Mouse (Mus musculus): ENCODE results near the gene Lsm14a. TPM values are rescaled to one million over a fixed set of nuclear protein-coding genes. Genes with fewer than 3 reads are reported as not detected.
A peak's percentile ranks its signal among the peaks of the same experiment; 100 is the strongest.

The Lsm14a gene
- total and polyA plus RNA-seq, 2 experiments from 2014 or later: 42.1 to 45.8 TPM

DNA sequence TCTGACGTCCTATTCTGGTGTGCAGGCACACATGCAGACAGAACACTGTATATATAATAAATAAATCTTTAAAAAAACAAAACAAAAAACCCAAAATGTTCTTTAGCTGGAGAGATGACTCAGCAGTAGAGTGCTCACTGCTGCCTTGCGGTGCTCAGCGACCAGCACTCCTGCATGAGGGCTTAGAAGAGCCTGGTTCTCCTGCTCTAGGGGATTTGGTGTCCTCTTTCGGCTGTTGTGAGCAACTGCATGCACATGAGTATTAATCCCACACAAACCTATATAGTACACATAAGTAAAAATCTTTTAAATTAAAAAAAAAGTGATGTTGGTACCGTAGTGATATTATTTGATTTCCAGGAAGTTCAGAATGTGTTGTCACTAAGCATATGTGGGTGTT lies 5.7 kb upstream of the Lsm14a start:
- H3K4me1 ChIP-seq (ENCODE audit: insufficient read depth): no peaks in the 10 kb centered on the region
- ATAC-seq (no peak), DNase-seq (no peak)
- no peak overlapping the region for H3K4me3 ChIP-seq (ENCODE audit: low read depth, low read length)
- no peak overlapping the region for H3K9ac ChIP-seq
- H3K9me3 ChIP-seq (ENCODE audit: low read length): no peaks in the 10 kb centered on the region
- 74% methylated on average over 5 of the region's 5 CpGs for WGBS
- H3K36me3 ChIP-seq (ENCODE audit: insufficient read depth): no peaks in the 10 kb centered on the region
- no peak for TF ChIP-seq CTCF (IDR thresholded peaks at IDR 0.05; ENCODE audit: low read depth)
- H3K27ac ChIP-seq (ENCODE audit: low read depth, low read length): no peak overlapping the region
- H3K27me3 ChIP-seq (ENCODE audit: insufficient read depth, low read length): no peaks in the 10 kb centered on the region
- H3K4me2 ChIP-seq (ENCODE audit: low read depth): no peak overlapping the region

DNA sequence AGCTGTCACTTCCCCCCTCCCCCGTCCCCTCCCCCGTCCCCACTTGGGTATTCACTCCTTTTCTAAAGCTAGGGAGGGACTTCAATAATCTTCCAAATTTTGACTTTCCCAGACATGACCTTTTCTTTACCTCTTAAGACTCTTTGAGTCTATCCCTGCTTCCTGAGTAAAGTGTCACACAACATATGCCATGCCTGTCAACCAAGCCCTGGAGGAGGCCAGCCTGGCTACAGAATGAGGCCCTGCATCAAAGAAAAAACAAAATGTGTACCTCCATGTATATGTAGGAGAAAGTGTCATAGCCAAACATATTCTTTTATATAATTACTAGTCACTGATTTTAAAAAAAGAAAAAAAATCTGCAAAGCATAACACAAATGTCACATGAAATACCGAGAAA lies 3.7 kb upstream of the Lsm14a start:
- Histone ChIP-seq H3K27me3 (ENCODE audit: insufficient read depth, low read length) (no peaks in the 10 kb centered on the region), H3K4me2 (ENCODE audit: low read depth) (no peak overlapping the region), H3K27ac (ENCODE audit: low read depth, low read length) (no peak overlapping the region), H3K4me3 (ENCODE audit: low read depth, low read length) (no peak overlapping the region), H3K36me3 (ENCODE audit: insufficient read depth) (no peaks in the 10 kb centered on the region), H3K9me3 (ENCODE audit: low read length) (no peaks in the 10 kb centered on the region), H3K9ac (no peak overlapping the region), H3K4me1 (ENCODE audit: insufficient read depth) (no peaks in the 10 kb centered on the region)
- TF ChIP-seq CTCF (IDR thresholded peaks at IDR 0.05; ENCODE audit: low read depth): no peak
- DNase-seq (no peak), ATAC-seq (no peak)
- 81% methylated on average over 3 of the region's 3 CpGs for WGBS

DNA sequence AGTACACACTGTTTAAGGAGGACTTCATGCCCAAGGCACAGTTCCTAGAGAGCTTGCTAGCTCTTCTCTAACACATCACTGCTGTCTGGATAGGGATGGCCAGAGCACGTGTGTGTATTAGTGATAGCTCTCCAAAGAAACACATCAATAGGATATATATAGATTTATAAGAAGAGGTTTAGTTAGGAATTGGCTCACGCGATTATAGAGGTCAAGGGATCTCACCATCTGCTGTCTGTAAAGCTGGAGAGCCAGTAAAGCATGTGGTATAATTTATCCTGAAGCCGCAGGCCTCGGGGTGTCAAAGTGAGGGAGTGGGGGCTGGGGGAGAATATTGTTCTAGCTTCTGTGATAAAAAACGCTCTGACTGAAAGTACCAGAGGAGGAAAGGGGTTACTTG lies 2.6 kb upstream of the Lsm14a start:
- TF ChIP-seq CTCF (IDR thresholded peaks at IDR 0.05; ENCODE audit: low read depth): no peak
- ATAC-seq (no peak), DNase-seq (no peak)
- H3K9me3 ChIP-seq (ENCODE audit: low read length): no peaks in the 10 kb centered on the region
- H3K4me2 ChIP-seq (ENCODE audit: low read depth): no peak overlapping the region
- 70% methylated on average over 6 of the region's 6 CpGs for WGBS
- H3K4me1 ChIP-seq (ENCODE audit: insufficient read depth): 0 out of 2 replicates have a peak, but pooled peaks cover 1% of the 10 kb centered on the region
- H3K36me3 ChIP-seq (ENCODE audit: insufficient read depth): no peaks in the 10 kb centered on the region
- H3K9ac ChIP-seq: no peak overlapping the region
- no peaks in the 10 kb centered on the region for H3K27me3 ChIP-seq (ENCODE audit: insufficient read depth, low read length)
- no peak overlapping the region for H3K27ac ChIP-seq (ENCODE audit: low read depth, low read length)
- no peak overlapping the region for H3K4me3 ChIP-seq (ENCODE audit: low read depth, low read length)

DNA sequence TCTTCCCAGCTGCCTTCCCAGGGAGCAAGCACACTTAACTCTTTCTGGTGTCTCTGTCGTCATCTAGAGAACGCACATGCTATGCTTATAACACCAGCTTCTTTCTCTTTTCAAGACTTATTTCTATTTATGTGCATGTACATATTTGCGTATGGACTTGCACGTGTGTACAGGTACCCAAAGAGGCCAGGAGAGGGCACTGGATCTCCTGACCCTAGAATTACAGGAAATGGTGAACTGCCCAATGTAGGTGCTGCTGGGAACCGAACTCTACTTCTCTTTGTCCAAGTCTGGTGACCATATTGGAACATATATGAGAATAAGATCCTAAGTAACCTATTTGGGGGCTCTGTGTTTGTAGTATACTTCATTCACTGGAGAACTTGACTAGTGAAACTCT lies 1.5 kb upstream of the Lsm14a start:
- Histone ChIP-seq H3K27ac (ENCODE audit: low read depth, low read length) (0 out of 2 replicates have a peak overlapping the region, but pooled peaks have one; percentile 40), H3K36me3 (ENCODE audit: insufficient read depth) (no peaks in the 10 kb centered on the region), H3K27me3 (ENCODE audit: insufficient read depth, low read length) (no peaks in the 10 kb centered on the region), H3K4me3 (ENCODE audit: low read depth, low read length) (no peak overlapping the region), H3K9ac (no peak overlapping the region), H3K9me3 (ENCODE audit: low read length) (no peaks in the 10 kb centered on the region), H3K4me2 (ENCODE audit: low read depth) (no peak overlapping the region), H3K4me1 (ENCODE audit: insufficient read depth) (0 out of 2 replicates have a peak, but pooled peaks cover 7% of the 10 kb centered on the region)
- TF ChIP-seq CTCF (IDR thresholded peaks at IDR 0.05; ENCODE audit: low read depth): 0 out of 2 replicates have a peak, but pooled peaks have one; percentile 4
- DNase-seq (no peak), ATAC-seq (no peak)
- WGBS: 67% methylated on average over 5 of the region's 5 CpGs

DNA sequence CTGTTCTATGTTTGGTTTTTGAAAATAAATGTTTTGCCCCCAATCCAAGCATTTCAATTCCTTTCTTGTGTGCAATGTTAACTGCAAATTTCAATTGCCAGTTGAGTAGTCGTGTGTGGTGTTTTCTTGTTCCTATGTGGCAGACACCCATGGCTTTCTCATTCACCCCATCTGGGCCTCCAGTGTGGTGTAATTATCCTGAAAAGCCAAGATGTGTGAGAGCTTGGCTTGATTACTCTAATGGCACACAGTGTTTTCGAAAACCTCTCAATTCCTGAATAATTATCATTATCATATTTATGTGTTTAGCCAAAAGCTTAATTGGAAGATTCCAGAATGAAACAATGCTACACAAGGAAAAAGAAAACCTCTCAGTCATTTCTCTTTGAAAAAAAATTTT lies 976 bp upstream of the Lsm14a start:
- H3K4me1 ChIP-seq (ENCODE audit: insufficient read depth): 0 out of 2 replicates have a peak, but pooled peaks cover 7% of the 10 kb centered on the region
- 15% methylated on average over 2 of the region's 2 CpGs for WGBS
- no peak for TF ChIP-seq CTCF (IDR thresholded peaks at IDR 0.05; ENCODE audit: low read depth)
- H3K4me3 ChIP-seq (ENCODE audit: low read depth, low read length): no peak overlapping the region
- no peak for ATAC-seq
- H3K36me3 ChIP-seq (ENCODE audit: insufficient read depth): no peaks in the 10 kb centered on the region
- DNase-seq: peak; percentile 66
- no peaks in the 10 kb centered on the region for H3K9me3 ChIP-seq (ENCODE audit: low read length)
- H3K27me3 ChIP-seq (ENCODE audit: insufficient read depth, low read length): no peaks in the 10 kb centered on the region
- H3K9ac ChIP-seq: no peak overlapping the region
- H3K4me2 ChIP-seq (ENCODE audit: low read depth): no peak overlapping the region
- H3K27ac ChIP-seq (ENCODE audit: low read depth, low read length): no peak overlapping the region

DNA sequence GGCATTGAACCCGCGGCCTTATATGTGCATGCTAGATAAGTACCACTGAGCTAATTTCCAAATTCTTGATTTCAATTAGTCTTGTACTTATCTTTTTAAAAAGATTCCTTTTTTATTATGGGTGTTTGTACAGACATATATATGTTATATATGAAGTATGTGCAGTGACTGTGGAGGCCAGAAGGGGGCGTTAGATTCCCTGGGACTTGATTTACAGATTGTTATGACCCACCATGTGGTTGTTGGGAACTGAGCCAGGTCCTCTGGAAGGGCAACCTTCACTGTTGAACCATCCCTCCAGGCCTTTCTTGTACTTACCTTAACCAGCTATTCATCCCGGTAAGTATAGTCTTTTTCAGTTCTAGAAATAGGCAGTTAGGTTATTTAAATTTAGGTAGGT lies 780 bp downstream of the Lsm14a start:
- H3K27me3 ChIP-seq (ENCODE audit: insufficient read depth, low read length): no peaks in the 10 kb centered on the region
- H3K36me3 ChIP-seq (ENCODE audit: insufficient read depth): no peaks in the 10 kb centered on the region
- DNase-seq (no peak), ATAC-seq (no peak)
- peaks cover 16% of the 10 kb centered on the region for H3K4me1 ChIP-seq (ENCODE audit: insufficient read depth)
- TF ChIP-seq CTCF (IDR thresholded peaks at IDR 0.05; ENCODE audit: low read depth): no peak
- H3K4me3 ChIP-seq (ENCODE audit: low read depth, low read length): no peak overlapping the region
- H3K4me2 ChIP-seq (ENCODE audit: low read depth): no peak overlapping the region
- no peaks in the 10 kb centered on the region for H3K9me3 ChIP-seq (ENCODE audit: low read length)
- no peak overlapping the region for H3K9ac ChIP-seq
- WGBS: 71% methylated on average over 4 of the region's 4 CpGs
- H3K27ac ChIP-seq (ENCODE audit: low read depth, low read length): no peak overlapping the region

DNA sequence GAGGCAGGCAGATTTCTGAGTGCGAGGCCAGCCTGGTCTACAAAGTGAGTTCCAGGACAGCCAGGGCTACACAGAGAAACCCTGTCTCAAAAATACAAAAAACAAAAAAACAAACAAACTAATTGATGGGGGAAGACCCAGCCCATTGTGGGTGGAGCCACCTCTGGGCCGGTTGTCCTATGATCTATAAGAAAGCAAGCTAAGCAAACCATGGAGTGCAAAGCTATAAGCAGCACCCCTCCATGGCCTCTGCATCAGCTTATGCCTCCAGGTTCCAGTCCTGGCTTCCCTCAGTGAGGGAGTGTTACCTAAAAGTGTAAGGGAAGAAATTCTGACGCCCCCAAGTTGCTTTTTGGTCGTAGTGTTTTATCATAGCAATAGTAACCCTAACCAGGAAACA lies 1.4 kb downstream of the Lsm14a start:
- H3K4me3 ChIP-seq (ENCODE audit: low read depth, low read length): no peak overlapping the region
- H3K9ac ChIP-seq: no peak overlapping the region
- ATAC-seq: no peak
- 77% methylated on average over 4 of the region's 4 CpGs for WGBS
- H3K4me2 ChIP-seq (ENCODE audit: low read depth): no peak overlapping the region
- H3K9me3 ChIP-seq (ENCODE audit: low read length): no peaks in the 10 kb centered on the region
- H3K4me1 ChIP-seq (ENCODE audit: insufficient read depth): peaks cover 22% of the 10 kb centered on the region
- H3K27me3 ChIP-seq (ENCODE audit: insufficient read depth, low read length): no peaks in the 10 kb centered on the region
- H3K36me3 ChIP-seq (ENCODE audit: insufficient read depth): no peaks in the 10 kb centered on the region
- H3K27ac ChIP-seq (ENCODE audit: low read depth, low read length): no peak overlapping the region
- no peak for DNase-seq
- no peak for TF ChIP-seq CTCF (IDR thresholded peaks at IDR 0.05; ENCODE audit: low read depth)

DNA sequence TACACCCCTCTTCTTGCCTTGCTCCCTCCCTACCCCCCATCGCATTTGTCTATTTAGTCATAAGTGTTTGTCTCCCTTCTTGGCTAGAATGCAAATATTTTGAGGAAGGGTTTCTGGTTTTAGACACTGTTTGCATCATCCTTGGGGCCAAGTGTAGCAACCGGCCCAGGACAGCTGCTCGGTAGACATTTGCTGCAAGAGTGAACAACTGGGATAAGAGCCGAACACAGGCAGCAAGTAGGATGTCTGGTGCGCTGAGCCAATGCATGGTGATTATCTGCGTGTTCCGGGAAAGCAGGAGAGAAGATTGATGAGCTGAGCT lies 2.3 kb downstream of the Lsm14a start:
- no peak for ATAC-seq
- Histone ChIP-seq H3K27ac (ENCODE audit: low read depth, low read length) (no peak overlapping the region), H3K27me3 (ENCODE audit: insufficient read depth, low read length) (no peaks in the 10 kb centered on the region), H3K9me3 (ENCODE audit: low read length) (no peaks in the 10 kb centered on the region), H3K4me3 (ENCODE audit: low read depth, low read length) (no peak overlapping the region), H3K4me2 (ENCODE audit: low read depth) (peak overlapping the region; percentile 86; the same call in 1 of the 2 replicates), H3K4me1 (ENCODE audit: insufficient read depth) (peaks cover 28% of the 10 kb centered on the region), H3K9ac (0 out of 2 replicates have a peak overlapping the region, but pooled peaks have one; percentile 97), H3K36me3 (ENCODE audit: insufficient read depth) (no peaks in the 10 kb centered on the region)
- 75% methylated on average over 7 of the region's 7 CpGs for WGBS
- TF ChIP-seq CTCF (IDR thresholded peaks at IDR 0.05; ENCODE audit: low read depth): no peak
- DNase-seq: no peak

All from forebrain, postnatal 0 days (tissue).